8 mouse cellular contexts compared by ENCODE assay signal in the genomic region with DNA sequence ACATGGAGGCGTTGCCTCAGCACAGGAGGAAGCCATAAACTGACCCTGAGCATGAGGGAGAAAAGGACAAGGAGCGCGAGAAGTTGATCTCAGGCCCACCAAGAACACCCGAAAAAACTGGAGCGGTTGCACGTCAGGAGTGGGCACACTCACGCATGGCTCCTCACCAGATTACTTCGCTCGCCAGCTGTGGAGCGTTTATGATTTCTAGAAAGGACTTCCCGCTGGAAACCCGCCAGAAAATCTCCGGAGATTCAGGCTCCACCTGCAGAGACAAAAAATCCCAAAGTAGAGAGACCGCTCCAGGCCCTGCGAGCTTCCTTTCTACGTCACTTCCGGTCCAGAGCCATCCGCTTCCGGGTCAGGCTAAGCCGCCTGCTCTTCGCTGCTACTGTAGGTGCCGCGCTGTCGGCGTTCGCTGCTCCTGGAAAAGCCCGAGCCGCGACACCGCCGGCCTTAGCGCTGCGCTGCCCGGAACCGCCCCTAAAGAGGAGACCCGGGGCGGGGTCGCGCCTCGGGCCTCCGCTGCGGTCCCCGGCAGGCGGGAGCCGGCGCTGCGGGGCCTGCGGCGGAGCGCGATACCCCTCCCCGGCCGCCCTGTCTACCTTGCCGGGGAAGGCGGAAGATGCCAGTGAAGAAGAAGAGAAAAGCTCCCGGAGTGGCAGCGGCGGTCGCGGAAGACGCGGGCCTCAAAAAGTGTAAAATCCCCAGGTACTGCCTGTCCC. TPM values are rescaled to one million over a fixed set of nuclear protein-coding genes. Genes with fewer than 3 reads are reported as not detected.
DNase-seq lines count a peak whose midpoint lies in the region; ATAC-seq and TF ChIP-seq lines count a peak whose summit lies in the region.

A gene (minus strand): TSS at position 275 of the 725 bp plus-strand sequence.
A gene (plus strand): TSS at position 349 of the 725 bp plus-strand sequence.

- WGBS in cerebellum, adult 2 months = under 1% methylated on average over 62 of the region's 62 CpGs
- under 1% methylated on average over 60 of the region's 62 CpGs for WGBS in forebrain, postnatal 0 days
- under 1% methylated on average over 61 of the region's 62 CpGs for WGBS in lung, embryonic 15.5 days

- H3K4me3 ChIP-seq in MEL (ENCODE audit: control insufficient read depth in 1 of 2, insufficient read depth in 1 of 2, low read depth in 2 of 2, low read length in 2 of 2) = peak within 1 kb of the TSS; percentile 80 to 84
- peak within 1 kb of the TSS; percentile 78 for H3K4me3 ChIP-seq in cerebellum, adult 2 months (replicated peaks; ENCODE audit: insufficient read depth, low read depth, low read length)
- peak within 1 kb of the TSS; percentile 94 for H3K4me3 ChIP-seq in forebrain, postnatal 0 days (ENCODE audit: low read depth, low read length)
- peak within 1 kb of the TSS; percentile 95 for H3K4me3 ChIP-seq in lung, embryonic 15.5 days

- peak; percentile 99 for DNase-seq in MEL (ENCODE audit: low read depth, low spot score)
- peak; percentile 93 for DNase-seq in cerebellum, adult 2 months
- peak; percentile 96 for DNase-seq in forebrain, postnatal 0 days
- peak; percentile 95 for DNase-seq in heart, postnatal 4 days
- DNase-seq in layer of hippocampus, adult 8-10 months (ENCODE audit: low spot score in 2 of 2) = peak; percentile 88 to 91
- peak; percentile 91 for DNase-seq in ovary, adult 18-20 months (ENCODE audit: low spot score)
- peak; percentile 94 for DNase-seq in thymus, postnatal 0 days (ENCODE audit: low spot score)

- peaks cover 29 to 33% of the 10 kb centered on the region in 2 experiments for H3K36me3 ChIP-seq in MEL (ENCODE audit: control insufficient read depth in 1 of 2, insufficient read depth in 2 of 2, low read length in 2 of 2)
- 0 out of 2 replicates have a peak, but pooled peaks cover 4% of the 10 kb centered on the region for H3K36me3 ChIP-seq in forebrain, postnatal 0 days (ENCODE audit: insufficient read depth)
- 0 out of 2 replicates have a peak, but pooled peaks cover 2% of the 10 kb centered on the region for H3K36me3 ChIP-seq in lung, embryonic 15.5 days

- peaks cover 33% of the 10 kb centered on the region for H3K79me2 ChIP-seq in MEL (ENCODE audit: control insufficient read depth, insufficient read depth, low read length, poor library complexity)

- H3K4me1 ChIP-seq in MEL (ENCODE audit: control insufficient read depth in 1 of 2, insufficient read depth in 2 of 2, low read length in 2 of 2) = peaks cover 6 to 25% of the 10 kb centered on the region in 2 experiments
- no peaks in the 10 kb centered on the region for H3K4me1 ChIP-seq in cerebellum, adult 2 months (ENCODE audit: control insufficient read depth, insufficient read depth, low read length)
- H3K4me1 ChIP-seq in forebrain, postnatal 0 days (ENCODE audit: insufficient read depth) = peaks cover 26% of the 10 kb centered on the region; the same call in 1 of the 2 replicates
- peaks cover 16% of the 10 kb centered on the region for H3K4me1 ChIP-seq in lung, embryonic 15.5 days

- H3K27ac ChIP-seq in MEL (ENCODE audit: control insufficient read depth, low read depth, low read length) = peak within 1 kb of the TSS; percentile 57
- peak within 1 kb of the TSS; percentile 60 for H3K27ac ChIP-seq in cerebellum, adult 2 months (ENCODE audit: insufficient read depth, low read length)
- peak within 1 kb of the TSS; percentile 97 for H3K27ac ChIP-seq in forebrain, postnatal 0 days (ENCODE audit: low read depth, low read length)
- H3K27ac ChIP-seq in lung, embryonic 15.5 days = peak within 1 kb of the TSS; percentile 97

- peak within 1 kb of the TSS; percentile 82 for H3K9ac ChIP-seq in MEL (ENCODE audit: control insufficient read depth, low read depth, low read length, poor library complexity, severe bottlenecking)
- H3K9ac ChIP-seq in forebrain, postnatal 0 days = peak within 1 kb of the TSS; percentile 94
- H3K9ac ChIP-seq in lung, embryonic 15.5 days = peak within 1 kb of the TSS; percentile 87

- no peak for TF ChIP-seq EP300 in MEL (IDR thresholded peaks at IDR 0.05; ENCODE audit: low read depth in 1 of 2, low read length in 2 of 2)

- peak; percentile 87 to 98 for TF ChIP-seq POLR2A in MEL (IDR thresholded peaks at IDR 0.05; ENCODE audit: control insufficient read depth in 1 of 2, insufficient read depth in 1 of 2, low read depth in 1 of 2, low read length in 2 of 2, poor library complexity in 1 of 2)
- TF ChIP-seq POLR2A in cerebellum, adult 2 months (IDR thresholded peaks at IDR 0.05; ENCODE audit: borderline replicate concordance, insufficient read depth, low read length) = peak; percentile 79; the same call in 1 of the 2 replicates

- no peaks in the 10 kb centered on the region for H3K27me3 ChIP-seq in MEL (ENCODE audit: control insufficient read depth in 1 of 2, insufficient read depth in 2 of 2, low read length in 2 of 2)
- no peaks in the 10 kb centered on the region for H3K27me3 ChIP-seq in cerebellum, adult 2 months (ENCODE audit: control insufficient read depth, insufficient read depth, low read length)
- H3K27me3 ChIP-seq in forebrain, postnatal 0 days (ENCODE audit: insufficient read depth, low read length) = no peaks in the 10 kb centered on the region
- H3K27me3 ChIP-seq in lung, embryonic 15.5 days = no peaks in the 10 kb centered on the region

- ATAC-seq in forebrain, postnatal 0 days = peak; percentile 98
- ATAC-seq in lung, embryonic 15.5 days (ENCODE audit: borderline replicate concordance, extremely low read depth, low FRiP score, low TSS enrichment) = peak; percentile 99

- peak within 1 kb of the TSS; percentile 75 for H3K4me2 ChIP-seq in forebrain, postnatal 0 days (ENCODE audit: low read depth)
- H3K4me2 ChIP-seq in lung, embryonic 15.5 days = peak within 1 kb of the TSS; percentile 72

- no peak for TF ChIP-seq CTCF in MEL (IDR thresholded peaks at IDR 0.05 in 2 of 3, conservative IDR thresholded peaks at IDR 0.05 in 1 of 3; ENCODE audit: control insufficient read depth in 1 of 3, insufficient read depth in 1 of 3, low read depth in 2 of 3, low read length in 3 of 3, poor library complexity in 1 of 3, severe bottlenecking in 1 of 3)
- no peak for TF ChIP-seq CTCF in cerebellum, adult 2 months (IDR thresholded peaks at IDR 0.05; ENCODE audit: borderline replicate concordance, insufficient read depth, low read depth, low read length)
- no peak for TF ChIP-seq CTCF in forebrain, postnatal 0 days (IDR thresholded peaks at IDR 0.05; ENCODE audit: low read depth)

- H3K9me3 ChIP-seq in MEL (replicated peaks; ENCODE audit: insufficient read depth, low read length) = no peaks in the 10 kb centered on the region
- no peaks in the 10 kb centered on the region for H3K9me3 ChIP-seq in forebrain, postnatal 0 days (ENCODE audit: low read length)
- no peaks in the 10 kb centered on the region for H3K9me3 ChIP-seq in lung, embryonic 15.5 days

- TF ChIP-seq RAD21 in MEL (IDR thresholded peaks at IDR 0.05; ENCODE audit: low read depth, low read length) = no peak

TF ChIP-seq in MEL, 35 proteins besides CTCF, POLR2A, EP300 and RAD21 (continues in another document):
- TF ChIP-seq USF1 (IDR thresholded peaks at IDR 0.05; ENCODE audit: low read depth, low read length) (0 out of 2 replicates have a peak, but pooled peaks have one; percentile 9), MAFK (IDR thresholded peaks at IDR 0.05; ENCODE audit: borderline replicate concordance, low read depth, low read length) (no peak), POLR2AphosphoS5 (IDR thresholded peaks at IDR 0.05; ENCODE audit: borderline replicate concordance, low read depth, low read length) (no peak; the same call in 1 of the 2 replicates), MAZ (IDR thresholded peaks at IDR 0.05; ENCODE audit: low read depth, low read length) (peak; percentile 35; the same call in 1 of the 2 replicates), SIN3A (IDR thresholded peaks at IDR 0.05; ENCODE audit: low read length) (peak; percentile 93), TAL1 (IDR thresholded peaks at IDR 0.05; ENCODE audit: low read length) (no peak), ETS1 (IDR thresholded peaks at IDR 0.05; ENCODE audit: low read depth, low read length) (peak; percentile 83), NRF1 (IDR thresholded peaks at IDR 0.05; ENCODE audit: insufficient read depth, low read depth, low read length, poor library complexity, severe bottlenecking) (no peak), GABPA (IDR thresholded peaks at IDR 0.05; ENCODE audit: low read depth, low read length) (no peak), USF2 (IDR thresholded peaks at IDR 0.05; ENCODE audit: borderline replicate concordance in 1 of 2, insufficient read depth in 1 of 2, low read depth in 1 of 2, low read length in 2 of 2) (no peak), ZC3H11A (IDR thresholded peaks at IDR 0.05; ENCODE audit: low read depth, low read length) (no peak), CHD1 (IDR thresholded peaks at IDR 0.05; ENCODE audit: low read depth, low read length) (no peak), CHD2 (IDR thresholded peaks at IDR 0.05; ENCODE audit: low read length) (peak; percentile 17; the same call in 1 of the 2 replicates), NELFE (IDR thresholded peaks at IDR 0.05; ENCODE audit: low read depth, low read length) (peak; percentile 99)

RNA-seq across cellular contexts. Expression of the first gene that starts in this region (rescaled TPM):
- 3.2 and 4.1 TPM in 2 replicates for total RNA-seq in MEL (2012; rRNA removed)
- polyA plus RNA-seq in MEL (2012; ENCODE audit: insufficient read depth in 1 of 2, insufficient read length in 2 of 2, low read depth in 1 of 2, low replicate concordance in 2 of 2, missing spikeins in 1 of 2) = 1 to 10 TPM in 1 of 2 experiments, not detected in 1; 4.5 TPM
- 6.6 and 6.9 TPM in 2 replicates for polyA plus RNA-seq in cerebellum, adult 2 months (2012; rRNA removed)
- 15.5 and 18.6 TPM in 2 replicates for total RNA-seq in forebrain, postnatal 0 days (2014; rRNA removed)
- polyA plus RNA-seq in forebrain, postnatal 0 days (2015; fragmentation: Nextera tagmentation; extraction: Ambion mirVana) = 7.3 and 13.9 TPM in 2 replicates
- total RNA-seq in heart, postnatal 4 days (2021) = 1 to 10 TPM; 4.4 to 5.6 TPM
- 10 to 100 TPM; 25.1 to 35.8 (median 30.7) TPM for total RNA-seq in layer of hippocampus, adult 8-10 months (2022)
- polyA plus RNA-seq in lung, embryonic 15.5 days (2015; fragmentation: Nextera tagmentation; extraction: Ambion mirVana) = 13.2 and 14.3 TPM in 2 replicates
- polyA plus RNA-seq in thymus, postnatal 0 days (2015; fragmentation: Nextera tagmentation; extraction: Ambion mirVana) = 6.3 and 8.4 TPM in 2 replicates

RNA-seq across cellular contexts. Expression of the second gene that starts in this region (rescaled TPM):
- 181 and 187 TPM in 2 replicates for total RNA-seq in MEL (2012; rRNA removed)
- polyA plus RNA-seq in MEL (2012; ENCODE audit: insufficient read depth in 1 of 2, insufficient read length in 2 of 2, low read depth in 1 of 2, low replicate concordance in 2 of 2, missing spikeins in 1 of 2) = 100 to 1,000 TPM in 1 of 2 experiments, not detected in 1; 242 TPM
- polyA plus RNA-seq in cerebellum, adult 2 months (2012; rRNA removed) = 51.9 and 53.9 TPM in 2 replicates
- 106 and 133 TPM in 2 replicates for total RNA-seq in forebrain, postnatal 0 days (2014; rRNA removed)
- polyA plus RNA-seq in forebrain, postnatal 0 days (2015; fragmentation: Nextera tagmentation; extraction: Ambion mirVana) = 90.3 and 116 TPM in 2 replicates
- 10 to 100 TPM; 61.7 to 71.3 TPM for total RNA-seq in heart, postnatal 4 days (2021)
- total RNA-seq in layer of hippocampus, adult 8-10 months (2022) = 10 to 100 TPM; 58.6 to 69.7 (median 68.3) TPM
- 118 and 122 TPM in 2 replicates for polyA plus RNA-seq in lung, embryonic 15.5 days (2015; fragmentation: Nextera tagmentation; extraction: Ambion mirVana)
- 185 and 186 TPM in 2 replicates for polyA plus RNA-seq in thymus, postnatal 0 days (2015; fragmentation: Nextera tagmentation; extraction: Ambion mirVana)

Comparison
In these comparisons a context has a peak if more than half of its experiments do, and no peak if none do; other contexts are left out.
1. Peak in every context shown above with its lines: DNase-seq, ATAC-seq, H3K4me3 ChIP-seq and H3K27ac ChIP-seq.